Comparison of ENCODE assay signal across 28 mouse cellular contexts in genomic region chr12:14260288-14260687, GRCm38 (mm10).
A peak's percentile ranks its signal among the peaks of the same experiment; 100 is the strongest.
DNase-seq lines count a peak whose midpoint lies in the region; ATAC-seq lines count a peak whose summit lies in the region.
"Had no signal": no experiment of that assay in that cellular context is flagged by ENCODE, and none has a peak within 500 bp of the region (broad histone marks: within the 10 kb centered on the region; RNA-seq: fewer than 3 reads in every experiment).

No protein-coding gene starts in this region.

- H3K27ac ChIP-seq in hindbrain, embryonic 12.5 days: no peak overlapping the region
- no peak overlapping the region for H3K27ac ChIP-seq in hindbrain, embryonic 10.5 days
- no peak overlapping the region for H3K27ac ChIP-seq in forebrain, embryonic 13.5 days
- H3K27ac ChIP-seq in hindbrain, embryonic 15.5 days (replicated peaks): no peak overlapping the region
- H3K27ac ChIP-seq in heart, embryonic 12.5 days (ENCODE audit: poor library complexity, severe bottlenecking): no peak overlapping the region
- H3K27ac ChIP-seq: embryonic facial prominence, embryonic 15.5 days; heart, adult 2 months; limb, embryonic 12.5 days; midbrain, embryonic 10.5 days; neural tube, embryonic 12.5 days had no signal

- peak; percentile 29; the same call in 1 of the 2 replicates for ATAC-seq in hindbrain, embryonic 12.5 days (ENCODE audit: low FRiP score)
- ATAC-seq in forebrain, embryonic 13.5 days: peak; percentile 71
- ATAC-seq in hindbrain, embryonic 15.5 days (ENCODE audit: low FRiP score, low read depth): peak; percentile 38; the same call in 1 of the 2 replicates
- ATAC-seq in heart, embryonic 12.5 days (ENCODE audit: insufficient number of reproducible peaks, low FRiP score): no peak
- ATAC-seq: CD4-positive, CD25-positive, alpha-beta regulatory T cell, adult 4 months; liver, postnatal 0 days; lung, postnatal 0 days had no signal

- no peak overlapping the region for H3K4me3 ChIP-seq in hindbrain, embryonic 12.5 days
- no peak overlapping the region for H3K4me3 ChIP-seq in hindbrain, embryonic 10.5 days
- no peak overlapping the region for H3K4me3 ChIP-seq in forebrain, embryonic 13.5 days
- H3K4me3 ChIP-seq in hindbrain, embryonic 15.5 days: no peak overlapping the region
- no peak overlapping the region for H3K4me3 ChIP-seq in heart, embryonic 12.5 days
- H3K4me3 ChIP-seq: embryonic facial prominence, embryonic 15.5 days; heart, adult 2 months; limb, embryonic 12.5 days; midbrain, embryonic 10.5 days; neural tube, embryonic 12.5 days had no signal

- no peaks in the 10 kb centered on the region for H3K36me3 ChIP-seq in hindbrain, embryonic 12.5 days
- no peaks in the 10 kb centered on the region for H3K36me3 ChIP-seq in hindbrain, embryonic 10.5 days
- H3K36me3 ChIP-seq in forebrain, embryonic 13.5 days (ENCODE audit: poor library complexity, severe bottlenecking): no peaks in the 10 kb centered on the region
- H3K36me3 ChIP-seq in hindbrain, embryonic 15.5 days: no peaks in the 10 kb centered on the region
- H3K36me3 ChIP-seq in heart, embryonic 12.5 days: no peaks in the 10 kb centered on the region
- H3K36me3 ChIP-seq: embryonic facial prominence, embryonic 15.5 days; limb, embryonic 12.5 days; midbrain, embryonic 10.5 days; neural tube, embryonic 12.5 days had no signal

- no peak for DNase-seq in hindbrain, embryonic 10.5 days (ENCODE audit: low spot score)
- DNase-seq in Muller cell, postnatal 12 days (ENCODE audit: inconsistent ontology term): peak; percentile 39
- no peak for DNase-seq in kidney, postnatal 14 days
- no peak for DNase-seq in urinary bladder, adult 2 months (ENCODE audit: low spot score)
- DNase-seq: adrenal gland, postnatal 25 days; cerebellum, adult 11 months; cerebellum, adult 9-11 months; gastrocnemius, postnatal 25 days; heart, adult 2 months; heart, postnatal 36 days; kidney, adult 9 months; kidney, postnatal 36 days; layer of hippocampus, postnatal 36 days; liver, postnatal 0 days; right cerebral cortex, postnatal 25 days; spleen, adult 18-20 months; thymus, postnatal 14 days had no signal

- no peaks in the 10 kb centered on the region for H3K4me1 ChIP-seq in hindbrain, embryonic 12.5 days
- H3K4me1 ChIP-seq in hindbrain, embryonic 10.5 days (replicated peaks): no peaks in the 10 kb centered on the region
- H3K4me1 ChIP-seq in forebrain, embryonic 13.5 days: no peaks in the 10 kb centered on the region
- H3K4me1 ChIP-seq in hindbrain, embryonic 15.5 days (replicated peaks): no peaks in the 10 kb centered on the region
- no peaks in the 10 kb centered on the region for H3K4me1 ChIP-seq in heart, embryonic 12.5 days (replicated peaks)
- H3K4me1 ChIP-seq: embryonic facial prominence, embryonic 15.5 days; limb, embryonic 12.5 days; midbrain, embryonic 10.5 days; neural tube, embryonic 12.5 days had no signal

- no peak overlapping the region for H3K9ac ChIP-seq in hindbrain, embryonic 12.5 days
- no peak overlapping the region for H3K9ac ChIP-seq in forebrain, embryonic 13.5 days
- no peak overlapping the region for H3K9ac ChIP-seq in hindbrain, embryonic 15.5 days
- no peak overlapping the region for H3K9ac ChIP-seq in heart, embryonic 12.5 days
- H3K9ac ChIP-seq: embryonic facial prominence, embryonic 15.5 days; limb, embryonic 12.5 days; liver, postnatal 0 days; neural tube, embryonic 12.5 days had no signal

- H3K27me3 ChIP-seq in hindbrain, embryonic 12.5 days: no peaks in the 10 kb centered on the region
- H3K27me3 ChIP-seq in hindbrain, embryonic 10.5 days (ENCODE audit: insufficient read depth, poor library complexity, severe bottlenecking): no peaks in the 10 kb centered on the region
- no peaks in the 10 kb centered on the region for H3K27me3 ChIP-seq in forebrain, embryonic 13.5 days
- no peaks in the 10 kb centered on the region for H3K27me3 ChIP-seq in hindbrain, embryonic 15.5 days
- no peaks in the 10 kb centered on the region for H3K27me3 ChIP-seq in heart, embryonic 12.5 days (replicated peaks)
- H3K27me3 ChIP-seq: embryonic facial prominence, embryonic 15.5 days; limb, embryonic 12.5 days; neural tube, embryonic 12.5 days had no signal

- no peaks in the 10 kb centered on the region for H3K9me3 ChIP-seq in hindbrain, embryonic 12.5 days (replicated peaks)
- no peaks in the 10 kb centered on the region for H3K9me3 ChIP-seq in hindbrain, embryonic 10.5 days
- H3K9me3 ChIP-seq in forebrain, embryonic 13.5 days (replicated peaks): no peaks in the 10 kb centered on the region
- H3K9me3 ChIP-seq in hindbrain, embryonic 15.5 days: no peaks in the 10 kb centered on the region
- no peaks in the 10 kb centered on the region for H3K9me3 ChIP-seq in heart, embryonic 12.5 days (replicated peaks)
- H3K9me3 ChIP-seq: embryonic facial prominence, embryonic 15.5 days; limb, embryonic 12.5 days; midbrain, embryonic 10.5 days; neural tube, embryonic 12.5 days had no signal

- no peak overlapping the region for H3K4me2 ChIP-seq in hindbrain, embryonic 12.5 days (replicated peaks)
- H3K4me2 ChIP-seq in forebrain, embryonic 13.5 days: no peak overlapping the region
- no peak overlapping the region for H3K4me2 ChIP-seq in hindbrain, embryonic 15.5 days
- no peak overlapping the region for H3K4me2 ChIP-seq in heart, embryonic 12.5 days
- H3K4me2 ChIP-seq: embryonic facial prominence, embryonic 15.5 days; limb, embryonic 12.5 days; liver, embryonic 11.5 days; neural tube, embryonic 12.5 days had no signal

- 66% methylated on average over 4 of the region's 4 CpGs for WGBS in hindbrain, embryonic 12.5 days
- WGBS in hindbrain, embryonic 10.5 days: 88% methylated on average over 4 of the region's 4 CpGs
- 45% methylated on average over 4 of the region's 4 CpGs for WGBS in forebrain, embryonic 13.5 days
- WGBS in hindbrain, embryonic 15.5 days: 33% methylated on average over 4 of the region's 4 CpGs
- 87% methylated on average over 4 of the region's 4 CpGs for WGBS in heart, embryonic 12.5 days
